Mouse (Mus musculus) heart, adult 11 months (tissue): Measurements from ENCODE around the gene Igf2r.
A peak's percentile ranks its signal among the peaks of the same experiment; 100 is the strongest.

Experiments
- DNase-seq: peaks from one replicate; pipeline ENCODE4 v3.0.0; 2022

Igf2r gene

GRCm38 (mm10) chr17:12781101-12781500, 11.6 kb upstream of the Igf2r start:
- DNase-seq = no peak

DNA sequence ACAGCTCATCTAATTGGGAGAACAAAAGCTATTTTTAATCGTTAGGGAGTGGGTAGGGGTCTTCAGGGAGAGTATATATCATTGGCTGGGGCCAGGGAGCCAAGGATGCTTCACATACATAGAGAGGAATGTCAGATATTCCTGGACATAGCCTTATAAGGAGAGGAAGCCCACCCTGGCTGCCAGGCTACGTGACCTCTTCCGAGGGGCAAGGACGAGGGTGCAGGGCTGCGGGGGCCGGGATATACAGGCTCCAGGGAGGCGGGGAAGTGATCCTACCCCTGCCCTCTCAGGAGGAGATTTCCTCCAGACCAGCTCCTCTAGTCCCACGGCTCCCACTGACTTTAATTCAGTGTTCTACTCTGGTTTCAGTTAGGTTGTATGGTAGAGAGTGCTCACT, 10.7 kb upstream of the Igf2r start:
- peak; percentile 88 for DNase-seq

DNA sequence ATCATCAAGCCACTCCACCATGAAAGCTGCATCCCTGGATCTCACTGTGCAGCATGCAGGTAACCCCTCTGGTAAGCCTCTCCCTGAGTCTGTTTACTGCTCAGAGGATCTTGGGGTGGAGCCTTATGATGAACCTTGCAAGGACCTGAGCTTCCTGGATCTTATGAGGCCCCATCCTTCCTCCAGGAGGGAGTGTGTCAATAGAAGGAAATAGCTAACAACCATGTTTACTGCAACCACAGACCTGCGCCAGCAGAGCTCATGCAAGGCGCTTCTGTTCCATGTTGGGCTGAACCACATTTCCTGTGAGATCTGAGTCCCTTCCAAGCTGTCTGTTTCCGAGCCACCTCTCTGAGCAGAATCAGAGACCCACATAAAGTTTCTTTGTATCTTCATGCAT, 10.0 kb upstream of the Igf2r start:
- DNase-seq = peak; percentile 97

- peak; percentile 92 for DNase-seq
Observed at GRCm38 (mm10) chr17:12773956-12774355, 4.5 kb upstream of the Igf2r start.

- DNase-seq = peak; percentile 90
Observed at GRCm38 (mm10) chr17:12770500-12770899, 1.0 kb upstream of the Igf2r start.

DNA sequence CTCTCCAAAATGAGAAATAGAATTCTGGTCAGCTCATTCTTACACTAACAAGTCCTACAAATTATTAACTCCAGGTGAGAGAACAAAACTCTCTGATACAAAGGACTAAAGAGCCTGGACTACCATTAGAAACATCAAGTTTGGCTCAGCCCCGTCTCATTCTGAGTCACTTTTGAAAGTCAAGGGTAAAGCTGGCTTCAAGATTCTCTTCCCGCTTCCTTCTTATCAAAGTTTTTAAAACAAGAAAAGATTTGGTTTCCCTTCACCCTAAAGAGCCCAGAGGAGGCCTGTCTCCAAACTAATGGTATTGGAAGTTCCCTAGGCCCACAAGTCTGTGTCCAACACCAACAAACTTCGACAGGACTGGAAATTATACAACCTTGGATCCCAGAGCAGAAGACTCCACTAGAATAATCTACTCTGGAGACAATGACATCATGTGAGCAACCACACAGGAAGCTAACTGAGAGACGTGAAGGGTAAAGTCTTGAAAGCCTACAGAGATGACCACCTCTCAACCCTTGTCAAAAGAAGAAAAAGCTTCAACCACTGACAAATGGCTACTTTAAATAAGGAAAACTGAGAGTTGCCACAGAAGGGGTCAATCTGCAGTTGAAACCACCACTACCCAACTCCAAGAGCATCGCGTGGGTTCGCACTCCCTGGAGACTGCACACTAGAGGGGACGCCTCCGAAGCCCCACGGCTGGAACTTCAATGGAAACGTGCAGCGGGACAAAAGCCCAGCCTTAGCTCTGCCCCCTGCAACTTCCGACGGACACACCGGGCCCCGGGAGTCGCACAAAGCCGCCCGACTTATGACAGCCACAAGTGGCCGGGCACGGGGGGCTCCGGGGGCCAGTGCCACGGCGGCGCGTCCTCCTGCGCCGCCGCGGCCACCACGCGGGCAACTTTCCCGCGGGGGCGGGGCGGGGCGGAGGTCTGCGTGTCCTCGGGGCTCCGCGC, 767 bp downstream of the Igf2r start:
- DNase-seq = peak; percentile 93

GRCm38 (mm10) chr17:12767294-12767852, 2.1 kb downstream of the Igf2r start:
- no peak for DNase-seq

GRCm38 (mm10) chr17:12763412-12763811, 6.1 kb downstream of the Igf2r start:
- peak; percentile 84 for DNase-seq

DNA sequence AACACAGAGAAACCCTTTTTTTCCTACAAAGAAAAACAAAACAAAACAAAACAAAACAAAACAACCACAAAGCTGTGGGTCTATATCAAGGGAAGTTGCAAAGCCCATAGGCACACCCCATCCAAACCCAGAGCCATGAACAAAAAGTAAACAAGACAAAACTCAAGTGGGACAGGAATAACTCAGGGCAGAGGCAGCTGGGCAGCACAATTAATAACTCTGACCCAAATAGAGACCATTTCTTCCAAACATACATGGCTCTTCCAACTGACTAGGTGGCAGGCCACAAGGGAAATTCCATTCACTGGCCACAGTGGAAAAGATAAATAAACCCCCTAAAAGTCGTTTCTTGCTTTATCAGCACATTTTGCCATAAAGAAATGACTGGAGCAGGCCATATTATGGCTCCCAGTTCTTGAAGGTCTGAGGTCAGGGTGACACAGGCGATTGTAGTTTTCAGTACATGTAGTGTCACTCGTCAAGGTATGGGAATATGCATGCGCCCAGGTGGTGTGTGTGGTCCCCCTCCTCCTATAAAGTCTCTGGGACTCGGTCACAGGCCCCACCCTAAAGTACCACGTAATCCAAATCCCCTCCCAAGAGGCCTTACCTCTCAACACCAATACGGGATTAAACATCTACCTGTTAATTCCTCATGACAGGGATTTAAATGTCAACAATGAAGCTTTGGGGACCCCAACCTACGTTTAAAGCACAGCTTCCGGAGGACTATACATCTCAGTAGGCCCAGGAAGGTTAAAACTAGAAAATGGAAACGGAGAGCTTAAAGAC, 8.9 kb downstream of the Igf2r start:
- DNase-seq = peak; percentile 88

DNA sequence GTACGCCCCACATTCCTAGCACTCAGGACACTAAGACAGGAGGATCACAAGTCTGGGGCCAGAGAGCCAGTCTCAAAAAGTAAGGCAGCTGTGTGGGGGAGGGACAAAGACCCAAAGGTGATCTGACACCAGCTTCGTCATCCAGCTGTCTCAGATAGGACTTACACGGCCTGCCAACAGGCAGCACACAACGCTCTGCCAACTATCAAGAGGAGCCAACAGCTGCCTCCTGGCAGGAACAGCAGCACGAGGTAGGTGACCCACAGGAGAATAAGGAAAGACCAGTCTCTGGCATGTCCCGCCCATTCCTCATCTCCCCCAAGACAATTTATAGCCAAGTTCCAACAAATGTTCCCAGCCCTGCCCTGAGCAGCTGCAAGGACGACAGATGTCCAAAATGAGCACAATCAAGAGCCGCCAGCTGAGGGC, 9.8 kb downstream of the Igf2r start:
- DNase-seq = peak; percentile 99

DNA sequence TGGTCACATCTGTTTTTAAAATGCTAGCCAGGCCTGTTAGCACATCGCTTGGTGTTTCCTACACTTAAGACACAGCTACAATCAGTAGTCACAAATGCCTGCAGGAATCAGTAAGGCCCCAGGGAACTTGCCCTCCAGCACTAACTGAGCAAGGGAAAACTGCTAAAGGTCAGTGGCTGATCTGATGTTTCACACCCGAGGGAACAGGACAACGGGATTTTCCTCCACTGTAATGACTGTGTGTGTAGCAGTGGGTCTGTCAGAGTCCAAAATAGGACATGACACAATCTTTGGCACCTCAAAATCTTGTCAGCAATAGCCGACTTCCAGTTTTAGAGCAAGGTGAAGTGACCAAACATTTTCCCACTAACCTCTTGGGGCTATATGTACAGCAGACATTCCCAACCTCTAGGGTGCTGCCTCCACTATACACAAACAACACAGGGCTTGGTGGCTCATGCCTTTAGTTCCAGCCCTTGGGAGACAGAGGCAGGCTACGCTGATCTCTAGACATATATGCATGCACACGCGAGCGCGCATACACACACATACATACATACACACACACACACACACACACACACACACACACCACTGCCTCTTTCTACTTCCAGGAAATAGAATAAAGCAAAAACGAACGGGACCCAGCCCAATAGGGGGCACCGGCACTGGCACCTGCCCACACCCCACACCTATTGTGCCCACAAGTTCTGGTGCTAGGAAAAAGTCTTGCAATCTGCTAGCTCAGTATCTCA, 10.6 kb downstream of the Igf2r start:
- peak; percentile 95 for DNase-seq

GRCm38 (mm10) chr17:12757990-12758389, 11.5 kb downstream of the Igf2r start:
- peak; percentile 97 for DNase-seq

- DNase-seq = peak; percentile 94
Observed at GRCm38 (mm10) chr17:12757161-12757560, 12.3 kb downstream of the Igf2r start.

- DNase-seq = peak; percentile 93
Observed at GRCm38 (mm10) chr17:12755951-12756350, 13.5 kb downstream of the Igf2r start.

DNA sequence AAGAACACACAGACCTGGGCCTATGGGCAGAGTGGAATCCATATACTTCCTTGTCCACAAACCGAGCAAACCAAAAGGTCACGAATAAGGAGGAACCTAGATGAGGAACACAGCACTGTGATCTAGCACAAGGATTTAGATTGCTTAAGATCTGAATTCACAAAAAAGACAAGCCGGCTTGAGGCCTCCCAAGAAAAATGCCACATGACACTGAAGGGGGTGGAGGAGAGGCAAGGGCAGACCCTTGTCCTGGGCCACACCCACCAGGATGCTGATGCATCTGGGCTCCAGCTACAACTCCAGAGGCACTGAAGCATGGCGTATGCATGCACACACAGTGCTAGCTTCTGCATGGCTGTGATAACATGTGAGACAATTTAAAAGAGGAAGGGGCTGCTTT, 14.3 kb downstream of the Igf2r start:
- DNase-seq = no peak

- no peak for DNase-seq
Observed at GRCm38 (mm10) chr17:12754243-12755007, 15.0 kb downstream of the Igf2r start.

DNA sequence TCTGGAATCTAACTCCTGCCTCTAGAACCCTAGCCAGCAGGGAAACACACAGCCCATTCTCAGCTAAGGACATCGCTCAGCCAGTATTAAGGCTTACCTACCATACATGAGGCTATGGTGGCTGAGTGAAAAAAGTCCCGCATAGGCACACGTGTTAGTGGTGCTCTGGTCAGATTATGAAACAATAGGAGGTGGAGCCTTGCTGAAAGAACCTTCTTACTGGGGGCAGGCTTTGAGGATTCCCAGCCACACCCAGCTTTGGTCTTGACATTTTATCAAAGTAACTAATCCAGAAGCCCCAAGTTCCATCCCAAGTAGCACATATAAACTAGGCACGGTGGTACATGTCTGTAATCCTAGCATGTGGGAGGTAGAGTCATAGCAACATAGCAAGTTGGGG, 16.4 kb downstream of the Igf2r start:
- DNase-seq = no peak

DNA sequence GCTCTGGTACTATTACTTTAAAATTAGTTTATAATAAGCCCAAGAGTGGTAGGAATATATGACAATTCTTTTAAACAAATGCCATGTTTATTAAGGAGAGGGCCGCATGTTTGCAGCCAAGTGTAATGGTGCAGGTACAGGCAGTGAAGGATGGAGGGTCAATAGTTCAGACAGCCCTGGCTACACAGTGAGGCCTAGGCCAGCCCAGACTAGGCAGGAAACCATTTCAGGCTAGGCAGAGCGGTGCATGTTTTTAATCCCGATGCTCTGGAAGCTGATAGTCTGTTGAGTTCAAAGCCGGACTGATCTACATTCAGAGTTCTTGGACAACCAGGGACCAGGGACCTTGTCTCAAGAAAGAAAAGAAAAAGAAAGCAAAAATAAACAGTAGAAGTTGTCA, 17.8 kb downstream of the Igf2r start:
- no peak for DNase-seq

DNA sequence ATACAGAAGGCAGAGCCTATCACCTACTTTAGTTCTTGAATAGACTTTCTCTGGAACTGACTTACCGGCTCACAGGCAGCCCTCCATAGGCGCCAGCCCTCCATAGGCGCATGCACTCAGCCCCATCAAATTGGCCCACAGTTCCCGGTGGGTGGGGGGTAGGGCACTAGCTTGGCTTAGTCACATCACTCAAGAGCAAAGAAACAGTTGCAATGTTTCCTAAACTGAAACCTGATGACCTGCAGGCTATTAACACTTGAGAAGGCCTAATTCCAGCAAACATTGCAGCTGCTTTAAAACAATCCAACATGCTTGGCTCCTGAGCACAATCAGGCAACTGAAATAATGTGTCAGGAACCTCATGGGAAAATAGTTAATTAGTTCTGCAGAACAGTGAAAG, 18.2 kb downstream of the Igf2r start:
- no peak for DNase-seq

DNA sequence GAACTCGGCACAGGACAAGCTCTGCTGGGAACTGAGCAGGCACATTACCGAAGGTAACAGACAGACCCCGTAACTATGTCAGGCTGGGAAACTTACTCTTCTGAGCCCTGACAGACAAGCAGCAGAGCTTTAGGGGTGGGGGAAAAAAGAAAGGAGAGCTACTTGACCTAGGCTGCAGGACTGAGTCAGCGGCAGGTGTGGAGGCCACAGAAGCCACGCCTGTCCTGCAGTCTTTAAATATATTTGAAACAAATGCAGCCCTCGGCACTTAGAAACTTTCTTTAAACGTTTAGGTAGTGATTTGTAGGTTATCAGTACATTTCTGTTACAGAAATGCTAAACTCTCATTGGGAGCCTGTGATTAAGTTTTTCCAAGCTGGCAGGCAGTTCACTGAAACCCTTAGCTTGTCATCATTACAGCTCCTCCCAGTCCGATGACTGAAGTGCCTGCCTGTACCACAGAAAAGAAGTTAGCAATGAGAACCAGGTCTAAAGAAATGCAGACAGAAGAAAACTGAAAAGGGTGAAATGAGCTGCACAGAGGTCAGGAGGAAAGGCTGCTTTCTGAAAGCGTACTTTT, 18.8 kb downstream of the Igf2r start:
- DNase-seq = no peak
